Mouse (Mus musculus): ENCODE results near the gene Podxl2.
A peak's percentile ranks its signal among the peaks of the same experiment; 100 is the strongest.

Gene Podxl2

GRCm38 (mm10) chr6:88843781-88844725, 30.8 kb downstream of the Podxl2 start:
- DNase-seq = no peak

- DNase-seq = no peak
Measured at GRCm38 (mm10) chr6:88843241-88843640, 31.6 kb downstream of the Podxl2 start.

- DNase-seq = no peak
Measured at GRCm38 (mm10) chr6:88842731-88843151, 32.1 kb downstream of the Podxl2 start.

- peak; percentile 98 to 99 for DNase-seq
Measured at GRCm38 (mm10) chr6:88841781-88842689, 32.8 kb downstream of the Podxl2 start, which contains the start of gene Abtb1. Gene Abtb1, minus strand, starts transcription at chr6:88841984.

GRCm38 (mm10) chr6:88841514-88841780, 33.4 kb downstream of the Podxl2 start:
- no peak for DNase-seq

GRCm38 (mm10) chr6:88840791-88841513, 33.9 kb downstream of the Podxl2 start:
- DNase-seq = no peak

- DNase-seq = no peak
Measured at GRCm38 (mm10) chr6:88840211-88840610, 34.6 kb downstream of the Podxl2 start.

GRCm38 (mm10) chr6:88839135-88839970, 35.5 kb downstream of the Podxl2 start:
- no peak for DNase-seq

GRCm38 (mm10) chr6:88838613-88839012, 36.2 kb downstream of the Podxl2 start:
- no peak for DNase-seq

GRCm38 (mm10) chr6:88837999-88838398, 36.8 kb downstream of the Podxl2 start:
- DNase-seq = no peak

- no peak for DNase-seq
Measured at GRCm38 (mm10) chr6:88836178-88836819, 38.5 kb downstream of the Podxl2 start.

- DNase-seq = no peak
Measured at GRCm38 (mm10) chr6:88835047-88835446, 39.8 kb downstream of the Podxl2 start.

GRCm38 (mm10) chr6:88833340-88834140, 41.3 kb downstream of the Podxl2 start:
- DNase-seq = no peak

GRCm38 (mm10) chr6:88832663-88833062, 42.2 kb downstream of the Podxl2 start:
- no peak for DNase-seq

- peak in 1 of 2 experiments; percentile 56 for DNase-seq
Measured at GRCm38 (mm10) chr6:88831456-88831855, 43.4 kb downstream of the Podxl2 start.

- DNase-seq = no peak
Measured at GRCm38 (mm10) chr6:88830112-88830702, 44.6 kb downstream of the Podxl2 start.

- no peak for DNase-seq
Measured at GRCm38 (mm10) chr6:88829579-88829978, 45.3 kb downstream of the Podxl2 start.

GRCm38 (mm10) chr6:88828206-88829009, 46.4 kb downstream of the Podxl2 start:
- no peak for DNase-seq

All from spleen, adult 18-20 months (tissue).